Mouse (Mus musculus) CD4-positive, CD25-positive, alpha-beta regulatory T cell, adult 2 months (primary cell): Measurements from ENCODE around the gene Crispld2.

Experiments used
- DNase-seq: peaks from one replicate; pipeline ENCODE4 v3.0.0-alpha.2; 2012; ENCODE audit warnings: low read depth, low spot score

The Crispld2 gene

GRCm38 (mm10) chr8:120067936-120068668 lies 75.9 kb downstream of the Crispld2 start:
- peak; percentile 68 for DNase-seq

DNA sequence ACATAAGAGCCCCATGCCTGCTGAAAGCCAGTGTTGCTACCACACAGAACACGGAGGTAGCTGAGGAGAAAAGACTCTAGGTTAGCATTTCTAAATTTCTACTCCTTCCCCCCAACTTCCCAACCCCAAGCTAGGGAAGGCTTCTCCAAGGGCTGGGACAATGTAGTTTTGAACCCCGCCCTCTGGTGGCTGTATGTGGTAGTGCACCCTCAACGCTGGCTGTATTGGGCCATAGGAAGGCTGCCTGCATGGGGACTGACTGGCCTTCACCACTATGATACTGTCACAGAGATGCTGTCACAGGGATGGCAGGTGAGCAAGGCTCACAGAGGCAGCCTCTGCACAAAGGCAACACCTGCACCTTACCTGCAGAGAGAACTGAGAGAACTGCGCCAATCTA lies 79.4 kb downstream of the Crispld2 start:
- DNase-seq: peak; percentile 81

DNA sequence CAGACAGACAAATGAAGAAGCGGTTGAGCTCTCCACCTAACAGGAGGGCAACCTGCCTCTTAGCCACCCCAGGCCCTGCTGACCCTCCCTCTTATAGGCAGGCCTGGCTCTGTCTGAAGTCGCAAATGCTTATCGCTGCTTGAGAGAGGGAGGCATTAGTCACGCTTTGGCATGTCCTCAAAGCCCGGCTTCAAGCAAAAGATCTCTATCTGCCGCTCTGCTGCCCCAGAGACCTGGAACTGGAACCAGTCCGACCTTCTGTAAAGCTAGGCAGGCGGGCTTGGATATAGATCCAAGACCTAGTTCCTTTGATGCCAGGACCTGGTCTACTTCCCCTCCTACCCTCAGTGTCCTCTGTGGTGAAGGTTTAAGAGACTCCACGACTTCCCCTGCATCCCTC lies 80.0 kb downstream of the Crispld2 start:
- no peak for DNase-seq

- no peak for DNase-seq
Measured at GRCm38 (mm10) chr8:120072827-120073226, 80.6 kb downstream of the Crispld2 start.

GRCm38 (mm10) chr8:120074516-120074915 lies 82.3 kb downstream of the Crispld2 start:
- DNase-seq: no peak

- no peak for DNase-seq
Measured at GRCm38 (mm10) chr8:120075347-120075746, 83.1 kb downstream of the Crispld2 start.

GRCm38 (mm10) chr8:120078080-120078479 lies 85.8 kb downstream of the Crispld2 start:
- DNase-seq: peak; percentile 91

DNA sequence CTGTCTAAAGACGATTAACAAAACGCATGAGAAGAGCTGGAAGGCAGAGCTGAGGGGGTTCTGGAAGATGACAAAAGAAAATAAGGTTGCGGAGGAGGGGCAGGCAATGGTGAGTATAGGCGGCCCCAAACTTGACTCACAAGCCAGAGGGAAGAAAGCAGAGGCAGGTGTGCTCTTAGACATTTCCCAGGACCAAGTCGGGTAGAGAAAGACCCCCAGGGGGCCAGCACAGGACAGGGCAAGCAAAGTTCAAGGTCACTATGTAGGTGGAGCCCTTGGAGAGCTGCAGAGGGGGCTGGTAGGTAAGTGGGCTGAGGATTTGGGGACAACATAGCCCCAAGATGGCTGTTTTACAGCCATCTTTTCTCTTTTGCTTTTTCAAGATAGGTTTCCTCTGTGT lies 87.1 kb downstream of the Crispld2 start:
- DNase-seq: no peak

DNA sequence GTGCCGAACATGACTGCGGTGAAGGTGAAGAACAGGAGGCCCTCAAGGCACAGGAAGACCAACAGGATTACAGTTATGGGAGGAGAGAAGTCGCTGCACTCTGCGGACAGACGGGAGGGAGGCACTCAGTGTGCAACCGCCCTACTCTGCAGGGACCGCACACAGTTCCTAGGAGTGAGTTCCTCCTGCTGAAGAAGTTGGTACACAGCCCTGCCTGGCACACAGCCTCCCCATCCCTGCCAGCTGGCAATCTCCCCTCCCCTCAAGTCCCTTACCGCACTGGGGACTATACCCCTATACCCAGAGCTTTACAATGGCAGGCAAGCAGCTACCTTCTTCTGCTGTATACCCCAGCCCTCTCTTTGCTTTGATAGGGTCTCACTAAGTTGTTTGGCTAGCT lies 91.0 kb downstream of the Crispld2 start:
- DNase-seq: no peak

DNA sequence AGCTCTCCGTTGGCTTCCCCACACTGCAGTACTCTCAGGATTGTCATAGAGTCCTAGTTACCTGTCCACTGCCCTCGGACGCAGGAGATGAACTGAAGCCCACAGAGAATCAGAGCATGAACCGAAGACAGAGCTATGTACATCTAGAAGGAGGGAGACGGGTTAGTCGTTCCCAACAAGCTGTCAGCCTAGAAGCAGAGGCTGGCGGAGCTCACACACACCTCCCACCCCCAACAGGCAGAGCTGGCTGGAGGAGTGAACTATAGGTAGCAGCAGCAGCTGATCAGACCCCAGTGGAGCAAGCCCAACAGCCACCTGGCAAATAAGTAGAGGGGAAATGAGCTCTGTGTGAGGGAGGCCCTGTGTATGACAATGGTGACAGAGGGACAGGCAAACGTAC lies 92.5 kb downstream of the Crispld2 start:
- DNase-seq: no peak

- no peak for DNase-seq
Measured at GRCm38 (mm10) chr8:120089511-120089910, 97.3 kb downstream of the Crispld2 start.

- DNase-seq: no peak
Measured at GRCm38 (mm10) chr8:120091032-120091431, 98.8 kb downstream of the Crispld2 start.

DNA sequence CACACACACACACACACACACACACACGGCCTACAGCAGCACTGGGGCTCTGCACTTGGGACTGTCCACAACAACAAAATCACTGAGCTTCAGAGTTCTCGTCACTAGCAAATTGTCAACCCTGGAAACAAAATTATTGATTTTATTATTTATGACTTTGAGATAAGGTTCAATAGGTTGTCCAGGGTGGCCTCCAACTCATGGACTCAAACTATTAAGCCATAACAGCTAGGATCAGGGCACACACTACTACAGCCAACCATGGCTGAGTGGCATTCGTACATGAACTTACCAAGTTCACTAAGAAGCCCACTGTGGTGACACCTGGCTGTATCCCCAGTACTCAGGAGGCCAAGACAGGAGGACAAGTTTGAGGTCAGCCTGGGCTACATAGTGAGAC lies 100.9 kb downstream of the Crispld2 start:
- no peak for DNase-seq

DNA sequence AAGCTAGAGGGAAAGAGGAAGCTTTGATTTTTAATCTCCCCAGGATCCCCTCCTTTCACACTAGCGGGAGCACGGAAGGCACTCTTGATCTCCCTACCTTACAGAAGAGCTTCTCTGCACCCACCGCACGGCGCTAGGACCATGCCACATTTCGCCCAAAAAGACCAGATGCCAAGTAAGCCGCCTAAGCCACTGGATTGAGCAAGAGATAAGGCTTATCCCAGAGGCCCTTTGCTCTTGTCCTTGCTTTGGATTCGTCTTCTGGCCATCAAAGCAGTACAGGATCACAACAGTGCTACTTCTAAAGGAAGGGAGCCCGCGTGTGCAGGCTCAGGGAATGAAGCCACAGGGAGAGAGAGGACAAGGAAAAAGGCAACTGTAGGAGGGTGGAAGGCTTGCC lies 102.6 kb downstream of the Crispld2 start:
- no peak for DNase-seq

- no peak for DNase-seq
Measured at GRCm38 (mm10) chr8:120096486-120096885, 104.2 kb downstream of the Crispld2 start.

DNA sequence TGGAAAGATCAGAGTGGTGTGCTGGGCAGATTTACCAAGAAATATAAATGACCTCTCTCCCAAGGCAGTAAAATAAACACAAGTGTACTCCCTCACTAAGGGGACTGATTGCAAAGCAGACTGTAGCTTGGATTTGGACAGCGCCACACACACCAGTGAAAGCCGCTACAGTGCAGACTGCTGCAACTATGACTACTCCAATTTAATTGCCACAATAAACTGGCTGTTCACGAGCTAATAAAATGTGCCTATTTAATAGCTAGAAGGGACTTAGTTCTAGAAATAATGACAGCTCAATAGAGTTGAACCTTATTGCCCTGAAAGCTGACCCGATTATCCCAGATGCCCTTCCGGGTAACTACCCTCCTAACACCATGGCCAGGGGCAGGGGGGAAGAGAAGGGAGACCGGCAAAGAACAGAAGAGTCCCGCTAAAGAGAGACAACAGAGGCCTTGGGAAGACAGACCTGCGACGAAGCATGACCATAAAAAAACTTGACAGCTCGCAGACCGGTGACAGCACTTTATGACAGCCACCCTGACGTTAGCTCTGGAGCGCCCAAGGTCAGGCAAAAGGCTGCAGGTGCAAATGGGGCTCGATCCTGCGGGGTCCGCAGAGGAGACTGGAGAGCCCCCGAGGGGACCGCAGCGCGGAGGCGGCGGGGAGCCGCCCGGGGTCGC lies 108.3 kb downstream of the Crispld2 start:
- DNase-seq: no peak

GRCm38 (mm10) chr8:120101068-120101972 lies 109.1 kb downstream of the Crispld2 start, which contains the start of gene Zdhhc7:
Gene Zdhhc7 (minus strand): TSS chr8:120101482.
- peak; percentile 82 for DNase-seq
